Mouse (Mus musculus) E14TG2a.4 (cell line): ENCODE measurements around the gene Rapgef1.
"Not testable (repeated sequence)": the region's sequence is repeated elsewhere in the genome, so short reads cannot be mapped to it uniquely, and the experiment has no call there.

ENCODE experiments used
- H3K27me3 ChIP-seq: 2 replicates; pipeline ENCODE4 v1.6.1; 2014; ENCODE audit warnings: low read length, control low read depth; ENCODE audit not compliant: insufficient read depth
- H3K36me3 ChIP-seq: 2 replicates; pipeline ENCODE4 v1.6.1; 2014; ENCODE audit warnings: low read length, control low read depth; ENCODE audit not compliant: insufficient read depth
- H3K4me1 ChIP-seq: replicated peaks from 2 replicates; pipeline ENCODE4 v1.6.1; 2014; ENCODE audit warnings: low read depth, low read length, control low read depth
- H3K4me3 ChIP-seq: replicated peaks from 2 replicates; pipeline ENCODE4 v1.5.1; 2014; ENCODE audit warnings: mild to moderate bottlenecking, low read length
- H3K9me3 ChIP-seq: 2 replicates; pipeline ENCODE4 v1.6.1; 2014; ENCODE audit warnings: low read length, control low read depth
- CTCF ChIP-seq: conservative IDR thresholded peaks from 2 replicates; pipeline ENCODE4 v1.5.1; 2014; ENCODE audit warnings: low read length
- NANOG ChIP-seq: IDR thresholded peaks from 2 replicates; pipeline ENCODE4 v1.6.1; 2014; ENCODE audit warnings: borderline replicate concordance, low read length, mixed read lengths
- POU5F1 ChIP-seq: IDR thresholded peaks from 2 replicates; pipeline ENCODE4 v1.6.1; 2014; ENCODE audit warnings: low read length, borderline replicate concordance

Rapgef1 gene

GRCm38 (mm10) chr2:29771611-29772461 is 152.3 kb downstream of the Rapgef1 start:
- TF ChIP-seq CTCF = no peak
- no peak for TF ChIP-seq POU5F1
- no peak for TF ChIP-seq NANOG
- H3K36me3 ChIP-seq = peaks cover 56% of the 10 kb centered on the region
- no peaks in the 10 kb centered on the region for H3K9me3 ChIP-seq

GRCm38 (mm10) chr2:29773323-29773722 is 153.8 kb downstream of the Rapgef1 start:
- TF ChIP-seq POU5F1 (no peak), NANOG (no peak), CTCF (no peak)
- no peak overlapping the region for H3K4me3 ChIP-seq
- H3K9me3 ChIP-seq = no peaks in the 10 kb centered on the region
- peaks cover 36% of the 10 kb centered on the region for H3K4me1 ChIP-seq
- no peaks in the 10 kb centered on the region for H3K27me3 ChIP-seq
- peaks cover 70% of the 10 kb centered on the region for H3K36me3 ChIP-seq

More at GRCm38 (mm10) chr2:29771611-29772461, 152.3 kb downstream of the Rapgef1 start:
- no peaks in the 10 kb centered on the region for H3K27me3 ChIP-seq
- H3K4me1 ChIP-seq = peaks cover 29% of the 10 kb centered on the region
- H3K4me3 ChIP-seq = no peak overlapping the region

DNA sequence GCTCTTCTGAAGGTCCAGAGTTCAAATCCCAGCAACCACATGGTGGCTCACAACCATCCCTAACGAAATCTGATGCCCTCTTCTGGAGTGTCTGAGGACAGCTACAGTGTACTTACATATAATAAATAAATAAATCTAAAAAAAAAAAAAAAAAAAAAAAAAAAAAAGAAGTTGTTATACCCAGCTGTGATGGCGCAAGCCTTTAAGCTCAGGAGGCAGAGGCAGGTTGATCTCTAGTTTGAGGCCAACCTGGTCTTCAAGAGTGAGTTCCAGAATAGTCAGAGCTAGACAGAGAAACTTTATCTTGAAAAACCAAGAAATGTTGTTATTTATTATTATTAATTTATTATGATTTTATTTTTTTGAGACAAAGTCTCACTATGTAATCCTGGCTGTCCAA is 161.7 kb downstream of the Rapgef1 start:
- not testable (repeated sequence) for H3K4me3 ChIP-seq, H3K9me3 ChIP-seq, H3K27me3 ChIP-seq
- peaks cover 99% of the 10 kb centered on the region for H3K36me3 ChIP-seq
- peaks cover 82% of the 10 kb centered on the region for H3K4me1 ChIP-seq

GRCm38 (mm10) chr2:29784290-29784689 is 164.8 kb downstream of the Rapgef1 start:
- H3K36me3 ChIP-seq = peaks cover 73% of the 10 kb centered on the region
- peaks cover 76% of the 10 kb centered on the region for H3K4me1 ChIP-seq
- no peak for TF ChIP-seq CTCF
- no peak for TF ChIP-seq POU5F1
- no peak for TF ChIP-seq NANOG
- no peaks in the 10 kb centered on the region for H3K9me3 ChIP-seq
- no peak overlapping the region for H3K4me3 ChIP-seq
- H3K27me3 ChIP-seq = no peaks in the 10 kb centered on the region

GRCm38 (mm10) chr2:29787104-29787917 is 167.8 kb downstream of the Rapgef1 start, which contains the start of gene Coq4:
Gene Coq4, plus strand, starts transcription at chr2:29787493.
- H3K27me3 ChIP-seq = no peaks in the 10 kb centered on the region
- TF ChIP-seq CTCF = no peak
- no peak for TF ChIP-seq POU5F1
- no peak for TF ChIP-seq NANOG

DNA sequence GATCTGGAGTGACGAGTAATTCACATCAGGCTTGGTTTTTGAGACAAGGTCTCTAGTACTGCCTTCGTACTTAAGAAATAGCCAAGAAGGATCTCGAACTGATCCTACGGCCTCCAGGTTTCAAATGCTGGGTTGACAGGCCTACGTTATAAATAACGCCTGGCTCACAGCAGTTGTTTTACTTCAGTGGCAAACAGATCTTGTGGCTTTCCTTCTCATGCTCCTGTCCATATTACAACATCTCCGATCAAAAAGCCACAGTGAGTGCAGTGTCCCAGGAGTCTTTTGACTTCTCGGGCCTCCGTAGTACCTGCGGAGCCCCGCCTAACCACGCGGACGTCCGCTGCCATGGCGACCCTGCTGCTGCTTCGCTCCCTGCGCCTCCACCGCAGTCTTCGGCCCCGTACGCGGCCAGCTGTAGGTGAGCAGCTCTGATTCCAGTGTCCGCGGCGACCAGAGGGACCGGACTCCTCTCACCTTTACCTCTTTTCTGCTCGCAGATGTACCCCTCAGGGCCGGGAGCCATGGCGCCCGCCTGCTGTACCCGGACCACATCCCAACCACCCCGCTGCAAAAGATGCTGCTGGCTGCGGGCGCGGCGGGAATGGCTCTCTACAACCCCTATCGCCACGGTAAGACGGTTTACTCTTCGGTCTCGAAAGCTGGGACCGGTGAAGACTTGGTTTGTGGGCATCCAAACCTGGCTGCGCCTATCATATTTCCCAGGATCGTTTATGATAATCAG is 168.6 kb downstream of the Rapgef1 start, which contains the start of gene Trub2:
Gene Trub2, minus strand, starts transcription at position 566 of the 745 bp plus-strand sequence.
- H3K4me1 ChIP-seq = peaks cover 45% of the 10 kb centered on the region
- TF ChIP-seq POU5F1 = no peak
- no peak for TF ChIP-seq NANOG
- no peak for TF ChIP-seq CTCF
- H3K4me3 ChIP-seq = peak within 1 kb of the TSS; percentile 93
- H3K27me3 ChIP-seq = no peaks in the 10 kb centered on the region
- H3K36me3 ChIP-seq = peaks cover 70% of the 10 kb centered on the region
- no peaks in the 10 kb centered on the region for H3K9me3 ChIP-seq

More at GRCm38 (mm10) chr2:29787104-29787917, 167.8 kb downstream of the Rapgef1 start, which contains the start of gene Coq4:
- Histone ChIP-seq H3K9me3 (no peaks in the 10 kb centered on the region), H3K36me3 (peaks cover 70% of the 10 kb centered on the region), H3K4me3 (peak within 1 kb of the TSS; percentile 93), H3K4me1 (peaks cover 53% of the 10 kb centered on the region)
